Mouse (Mus musculus) spleen, adult 2 months (tissue): ENCODE measurements at regions not wholly inside any gene's neighbourhood (a gene's known extent, or its start where the extent isn't known, plus 50 kb on each side); places are given as distances from the start of the nearest gene placed in this dataset.

Source experiments
- DNase-seq, 2 experiments: peaks; one replicate each; pipeline versions ENCODE4 v3.0.0 to v3.0.0-alpha.2; 2012 to 2021; ENCODE audit warnings: low spot score in 2 of 2, low read depth in 1 of 2
- H3K27ac ChIP-seq: fragments of 200-500 bp; 2 replicates; pipeline ENCODE4 v1.5.1; 2012; ENCODE audit warnings: low read length, inconsistent platforms; ENCODE audit not compliant: insufficient read depth
- H3K27me3 ChIP-seq: fragments of 200-500 bp; 2 replicates; pipeline ENCODE4 v1.6.1; 2012; ENCODE audit warnings: mild to moderate bottlenecking, moderate library complexity, low read length, inconsistent platforms; ENCODE audit not compliant: control insufficient read depth, insufficient read depth
- H3K36me3 ChIP-seq: fragments of 200-500 bp; 2 replicates; pipeline ENCODE4 v1.6.1; 2012; ENCODE audit warnings: mild to moderate bottlenecking, low read length, inconsistent platforms; ENCODE audit not compliant: control insufficient read depth, insufficient read depth
- H3K4me1 ChIP-seq: fragments of 200-500 bp; 2 replicates; pipeline ENCODE4 v1.6.1; 2011; ENCODE audit warnings: inconsistent platforms; ENCODE audit not compliant: control insufficient read depth, insufficient read depth, insufficient read length
- H3K4me3 ChIP-seq: fragments of 200-500 bp; 2 replicates; pipeline ENCODE4 v1.5.1; 2011; ENCODE audit warnings: mild to moderate bottlenecking, inconsistent platforms; ENCODE audit not compliant: insufficient read depth, insufficient read length; ENCODE audit errors: extremely low read depth
- CTCF ChIP-seq: fragments of 200-500 bp; IDR thresholded peaks from 2 replicates; pipeline ENCODE4 v1.5.1; 2011; ENCODE audit warnings: mild to moderate bottlenecking, inconsistent platforms; ENCODE audit not compliant: insufficient read depth, insufficient read length, insufficient replicate concordance; ENCODE audit errors: extremely low read depth
- POLR2A ChIP-seq: fragments of 200-500 bp; IDR thresholded peaks from 2 replicates; pipeline ENCODE4 v1.6.1; 2011; ENCODE audit warnings: low read depth, low read length, inconsistent platforms
- whole genome bisulfite sequencing: fragments of 180-500 bp; shearing (Covaris S2); methylation state at CpG from one replicate; pipeline ENCODE4 v1.1.7; 2018; 5-methylcytosine and 5-hydroxymethylcytosine counted together

- Histone ChIP-seq H3K27ac (no peak overlapping the region), H3K36me3 (no peaks in the 10 kb centered on the region), H3K27me3 (no peaks in the 10 kb centered on the region), H3K4me3 (no peak overlapping the region), H3K4me1 (no peaks in the 10 kb centered on the region)
- TF ChIP-seq CTCF (no peak), POLR2A (no peak)
- 92% methylated on average over 5 of the region's 5 CpGs for WGBS
- no peak for DNase-seq
Measured at GRCm38 (mm10) chr11:32112521-32112920, 87.6 kb downstream of the Il9r start.

GRCm38 (mm10) chr11:32111841-32112240 lies 88.2 kb downstream of the Il9r start:
- Histone ChIP-seq H3K27ac (no peak overlapping the region), H3K4me1 (no peaks in the 10 kb centered on the region), H3K4me3 (no peak overlapping the region), H3K36me3 (no peaks in the 10 kb centered on the region), H3K27me3 (no peaks in the 10 kb centered on the region)
- TF ChIP-seq CTCF (no peak), POLR2A (no peak)
- DNase-seq, result no peak
- WGBS, result 89% methylated on average over 3 of the region's 3 CpGs

- Histone ChIP-seq H3K27ac (no peak overlapping the region), H3K4me1 (no peaks in the 10 kb centered on the region), H3K27me3 (no peaks in the 10 kb centered on the region), H3K36me3 (no peaks in the 10 kb centered on the region), H3K4me3 (no peak overlapping the region)
- TF ChIP-seq CTCF, result no peak
- no peak for TF ChIP-seq POLR2A
- no peak for DNase-seq
- 89% methylated on average over 3 of the region's 3 CpGs for WGBS
Measured at GRCm38 (mm10) chr11:32109911-32110310, 90.2 kb downstream of the Il9r start.
